8 mouse cellular contexts compared by ENCODE assay signal in genomic region chr16:30145465-30146207, GRCm38 (mm10).
DNase-seq lines count a peak whose midpoint lies in the region; ATAC-seq and TF ChIP-seq lines count a peak whose summit lies in the region.

No protein-coding gene starts in this region.

- no peak for TF ChIP-seq POLR2A in kidney, adult 2 months (IDR thresholded peaks at IDR 0.05; ENCODE audit: low read depth, low read length)
- no peak for TF ChIP-seq POLR2A in brain, embryonic 14.5 days (IDR thresholded peaks at IDR 0.05; ENCODE audit: borderline replicate concordance, extremely low read depth, insufficient read depth, insufficient read length, poor library complexity, severe bottlenecking)

- peaks cover 15% of the 10 kb centered on the region; the same call in 1 of the 2 replicates for H3K4me1 ChIP-seq in kidney, embryonic 14.5 days (ENCODE audit: control insufficient read depth, insufficient read depth, low read length)
- no peaks in the 10 kb centered on the region for H3K4me1 ChIP-seq in kidney, adult 2 months (ENCODE audit: control insufficient read depth, insufficient read depth, low read length)
- H3K4me1 ChIP-seq in intestine, embryonic 14.5 days (replicated peaks; ENCODE audit: control insufficient read depth, insufficient read depth, low read length): peaks cover 15% of the 10 kb centered on the region

- WGBS in kidney, embryonic 14.5 days: 12% methylated on average over 16 of the region's 16 CpGs
- WGBS in kidney, adult 2 months: 55% methylated on average over 16 of the region's 16 CpGs
- 17% methylated on average over 16 of the region's 16 CpGs for WGBS in intestine, embryonic 14.5 days

- H3K27ac ChIP-seq in kidney, embryonic 14.5 days (ENCODE audit: low read depth, low read length): no peak overlapping the region
- H3K27ac ChIP-seq in kidney, adult 2 months (ENCODE audit: insufficient read depth, low read depth, low read length): no peak overlapping the region
- H3K27ac ChIP-seq in intestine, embryonic 14.5 days (ENCODE audit: low read depth): peak overlapping the region; percentile 23; the same call in 1 of the 2 replicates

- no peak for TF ChIP-seq CTCF in kidney, adult 2 months (conservative IDR thresholded peaks at IDR 0.05; ENCODE audit: insufficient read depth, insufficient read length, low read depth, low read length)
- TF ChIP-seq CTCF in brain, embryonic 14.5 days (IDR thresholded peaks at IDR 0.05; ENCODE audit: borderline replicate concordance, extremely low read depth, insufficient read depth, insufficient read length): no peak

- H3K4me2 ChIP-seq in kidney, embryonic 14.5 days (replicated peaks; ENCODE audit: low read depth, low read length): peak overlapping the region; percentile 43
- H3K4me2 ChIP-seq in intestine, embryonic 14.5 days (ENCODE audit: low read length): peak overlapping the region; percentile 42

- H3K9me3 ChIP-seq in kidney, embryonic 14.5 days (ENCODE audit: control insufficient read depth, low read length): peaks cover 3% of the 10 kb centered on the region; the same call in 1 of the 2 replicates
- H3K9me3 ChIP-seq in intestine, embryonic 14.5 days (ENCODE audit: control insufficient read depth, low read length): no peaks in the 10 kb centered on the region

- no peaks in the 10 kb centered on the region for H3K36me3 ChIP-seq in kidney, embryonic 14.5 days (ENCODE audit: control insufficient read depth, insufficient read depth, low read length)
- H3K36me3 ChIP-seq in kidney, adult 2 months (ENCODE audit: control insufficient read depth, insufficient read depth, low read length): no peaks in the 10 kb centered on the region
- no peaks in the 10 kb centered on the region for H3K36me3 ChIP-seq in intestine, embryonic 14.5 days (ENCODE audit: control insufficient read depth, insufficient read depth, low read length)

- peak overlapping the region; percentile 13 for H3K4me3 ChIP-seq in kidney, embryonic 14.5 days (ENCODE audit: low read length)
- H3K4me3 ChIP-seq in kidney, adult 2 months (ENCODE audit: insufficient read depth, low read depth, low read length): no peak overlapping the region
- H3K4me3 ChIP-seq in intestine, embryonic 14.5 days (ENCODE audit: low read depth, low read length): no peak overlapping the region

- peak; percentile 79 for ATAC-seq in kidney, embryonic 14.5 days (ENCODE audit: low FRiP score, low TSS enrichment)
- peak; percentile 65 for ATAC-seq in intestine, embryonic 14.5 days (replicated peaks; ENCODE audit: low FRiP score, low TSS enrichment, low read depth)
- peak; percentile 42 for ATAC-seq in megakaryocyte-erythroid progenitor cell, adult 5-6 weeks (replicated peaks; ENCODE audit: low FRiP score, low TSS enrichment, poor library complexity, severe bottlenecking)
- no peak for ATAC-seq in cerebellum, adult (ENCODE audit: insufficient number of reproducible peaks, low FRiP score, low TSS enrichment)

- H3K27me3 ChIP-seq in kidney, embryonic 14.5 days (ENCODE audit: control insufficient read depth, insufficient read depth, low read length): no peaks in the 10 kb centered on the region
- H3K27me3 ChIP-seq in kidney, adult 2 months (replicated peaks; ENCODE audit: control insufficient read depth, insufficient read depth, low read length): no peaks in the 10 kb centered on the region
- no peaks in the 10 kb centered on the region for H3K27me3 ChIP-seq in intestine, embryonic 14.5 days (replicated peaks; ENCODE audit: control insufficient read depth, insufficient read depth, low read length)

- peak overlapping the region; percentile 37; the same call in 1 of the 2 replicates for H3K9ac ChIP-seq in kidney, embryonic 14.5 days (ENCODE audit: low read depth, low read length)
- H3K9ac ChIP-seq in intestine, embryonic 14.5 days (ENCODE audit: low read length): peak overlapping the region; percentile 2; the same call in 1 of the 2 replicates

- no peak for DNase-seq in kidney, adult 2 months
- DNase-seq in brain, embryonic 14.5 days (ENCODE audit: low read depth): peak; percentile 86
- DNase-seq in gastrocnemius, postnatal 25 days: peak; percentile 31
- DNase-seq in intestine, embryonic 14.5 days (ENCODE audit: low spot score): peak; percentile 73
- DNase-seq in skeletal muscle tissue, adult 2 months (ENCODE audit: low read depth, low spot score): peak; percentile 44
